Mouse (Mus musculus): Measurements from ENCODE around the gene Nol7. TPM values are rescaled to one million over a fixed set of nuclear protein-coding genes. Genes with fewer than 3 reads are reported as not detected.

Gene Nol7
- polyA plus RNA-seq, 1 experiment from 2014 or later, result 127 TPM

DNA sequence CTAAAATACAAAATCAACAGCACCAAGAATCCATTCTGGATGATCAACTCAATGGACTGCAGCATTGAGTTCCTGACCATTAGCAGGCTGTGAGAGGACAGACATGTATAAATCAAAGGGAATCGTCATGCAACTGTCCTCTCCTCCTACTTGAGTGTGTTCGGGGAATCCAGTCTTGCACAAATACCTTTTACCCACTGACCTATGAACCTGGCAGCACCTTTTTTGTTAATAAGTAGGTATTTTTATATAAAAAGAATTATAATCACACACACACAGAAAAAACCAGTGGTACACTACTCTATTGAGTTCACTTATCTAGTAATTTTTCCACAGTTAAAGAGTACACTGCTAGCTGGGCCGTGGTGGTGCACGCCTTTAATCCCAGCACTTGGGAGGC is 45.5 kb downstream of the Nol7 start:
- Histone ChIP-seq H3K4me3 (ENCODE audit: low read depth, low read length) (no peak overlapping the region), H3K27ac (ENCODE audit: low read depth, low read length) (no peak overlapping the region), H3K4me2 (replicated peaks; ENCODE audit: low read depth) (no peak overlapping the region), H3K36me3 (ENCODE audit: control insufficient read depth, insufficient read depth) (no peaks in the 10 kb centered on the region), H3K27me3 (replicated peaks; ENCODE audit: control insufficient read depth, insufficient read depth, low read length) (no peaks in the 10 kb centered on the region), H3K9ac (ENCODE audit: low read depth, low read length) (no peak overlapping the region), H3K9me3 (ENCODE audit: control insufficient read depth) (no peaks in the 10 kb centered on the region), H3K4me1 (replicated peaks; ENCODE audit: control insufficient read depth, insufficient read depth, low read length) (0 out of 2 replicates have a peak, but pooled peaks cover 12% of the 10 kb centered on the region)
- TF ChIP-seq CTCF (IDR thresholded peaks at IDR 0.05; ENCODE audit: low read depth), result no peak
- ATAC-seq, result no peak
- WGBS, result 90% methylated on average over 4 of the region's 4 CpGs

DNA sequence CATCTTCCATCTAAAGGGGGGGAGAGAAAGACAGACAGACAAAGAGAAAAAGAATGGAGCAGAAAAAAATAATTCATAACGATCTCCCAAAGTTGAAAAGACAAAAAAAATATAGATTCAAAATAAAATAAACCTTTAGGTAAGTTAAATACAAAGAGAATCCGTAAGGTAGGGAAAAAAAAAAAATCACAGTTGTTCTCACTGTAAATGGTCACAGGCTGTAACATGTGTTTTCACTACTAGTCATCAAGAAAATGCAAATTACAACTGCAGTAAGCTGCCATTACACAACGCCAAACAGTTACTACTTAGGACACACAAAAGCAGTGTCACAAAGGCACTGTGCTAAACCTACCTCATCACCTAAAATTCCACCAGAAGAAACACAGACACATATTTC is 46.5 kb downstream of the Nol7 start:
- H3K36me3 ChIP-seq (ENCODE audit: control insufficient read depth, insufficient read depth), result no peaks in the 10 kb centered on the region

DNA sequence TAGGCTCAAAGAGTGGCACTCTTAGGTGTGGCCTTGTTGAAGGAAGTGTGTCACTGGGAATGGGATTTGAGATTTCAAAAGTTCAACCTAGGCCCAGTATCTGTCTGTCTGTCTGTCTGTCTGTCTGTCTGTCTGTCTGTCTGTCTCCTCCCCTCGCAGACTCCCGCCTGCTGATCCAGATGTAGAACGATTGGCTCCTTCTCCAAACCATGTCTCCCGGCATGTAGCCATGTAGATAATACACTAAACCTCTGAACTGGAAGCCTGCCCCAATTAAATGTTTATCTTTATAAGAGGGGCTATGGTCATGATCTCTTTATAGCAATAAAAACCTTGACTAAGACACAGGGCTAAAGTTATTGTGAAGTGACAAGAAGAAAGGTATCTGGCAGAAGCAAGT is 47.6 kb downstream of the Nol7 start:
- no peaks in the 10 kb centered on the region for H3K9me3 ChIP-seq (ENCODE audit: control insufficient read depth)
- H3K4me2 ChIP-seq (replicated peaks; ENCODE audit: low read depth), result no peak overlapping the region
- TF ChIP-seq CTCF (IDR thresholded peaks at IDR 0.05; ENCODE audit: low read depth), result no peak
- H3K9ac ChIP-seq (ENCODE audit: low read depth, low read length), result no peak overlapping the region
- ATAC-seq, result no peak
- WGBS, result 81% methylated on average over 4 of the region's 4 CpGs
- H3K27ac ChIP-seq (ENCODE audit: low read depth, low read length), result no peak overlapping the region
- 0 out of 2 replicates have a peak, but pooled peaks cover 7% of the 10 kb centered on the region for H3K4me1 ChIP-seq (replicated peaks; ENCODE audit: control insufficient read depth, insufficient read depth, low read length)
- H3K36me3 ChIP-seq (ENCODE audit: control insufficient read depth, insufficient read depth), result no peaks in the 10 kb centered on the region
- H3K27me3 ChIP-seq (replicated peaks; ENCODE audit: control insufficient read depth, insufficient read depth, low read length), result no peaks in the 10 kb centered on the region
- no peak overlapping the region for H3K4me3 ChIP-seq (ENCODE audit: low read depth, low read length)

More for the DNA sequence above, 46.5 kb downstream of the Nol7 start:
- H3K4me1 ChIP-seq (replicated peaks; ENCODE audit: control insufficient read depth, insufficient read depth, low read length), result 0 out of 2 replicates have a peak, but pooled peaks cover 7% of the 10 kb centered on the region
- H3K27ac ChIP-seq (ENCODE audit: low read depth, low read length), result no peak overlapping the region
- H3K4me2 ChIP-seq (replicated peaks; ENCODE audit: low read depth), result no peak overlapping the region
- H3K4me3 ChIP-seq (ENCODE audit: low read depth, low read length), result no peak overlapping the region
- 90% methylated on average over 3 of the region's 3 CpGs for WGBS
- ATAC-seq, result no peak
- no peak overlapping the region for H3K9ac ChIP-seq (ENCODE audit: low read depth, low read length)
- TF ChIP-seq CTCF (IDR thresholded peaks at IDR 0.05; ENCODE audit: low read depth), result no peak
- no peaks in the 10 kb centered on the region for H3K9me3 ChIP-seq (ENCODE audit: control insufficient read depth)
- no peaks in the 10 kb centered on the region for H3K27me3 ChIP-seq (replicated peaks; ENCODE audit: control insufficient read depth, insufficient read depth, low read length)

DNA sequence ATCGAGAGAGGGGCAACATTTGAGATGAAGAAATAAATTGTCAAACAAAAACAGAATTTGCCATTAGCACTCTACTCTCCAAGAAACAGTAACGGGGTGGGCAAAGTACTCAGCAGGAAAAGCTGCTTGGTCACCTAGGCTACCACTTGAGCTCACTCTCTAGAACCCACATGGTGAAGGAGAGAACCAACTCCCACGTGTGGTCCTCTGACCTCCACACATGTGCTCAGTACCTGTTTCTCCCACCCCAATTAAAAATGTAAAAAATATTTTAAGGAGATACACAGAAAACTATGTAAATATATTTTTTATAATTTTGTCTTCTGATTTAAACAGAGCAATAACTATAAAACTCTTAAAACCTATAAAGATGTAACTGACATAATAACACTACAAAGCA is 49.5 kb downstream of the Nol7 start:
- Histone ChIP-seq H3K27ac (ENCODE audit: low read depth, low read length) (no peak overlapping the region), H3K4me1 (replicated peaks; ENCODE audit: control insufficient read depth, insufficient read depth, low read length) (0 out of 2 replicates have a peak, but pooled peaks cover 7% of the 10 kb centered on the region), H3K4me2 (replicated peaks; ENCODE audit: low read depth) (no peak overlapping the region), H3K4me3 (ENCODE audit: low read depth, low read length) (no peak overlapping the region), H3K36me3 (ENCODE audit: control insufficient read depth, insufficient read depth) (no peaks in the 10 kb centered on the region), H3K27me3 (replicated peaks; ENCODE audit: control insufficient read depth, insufficient read depth, low read length) (no peaks in the 10 kb centered on the region), H3K9ac (ENCODE audit: low read depth, low read length) (no peak overlapping the region), H3K9me3 (ENCODE audit: control insufficient read depth) (no peaks in the 10 kb centered on the region)
- ATAC-seq, result no peak
- no peak for TF ChIP-seq CTCF (IDR thresholded peaks at IDR 0.05; ENCODE audit: low read depth)
- WGBS, result 75% methylated on average over 3 of the region's 3 CpGs

DNA sequence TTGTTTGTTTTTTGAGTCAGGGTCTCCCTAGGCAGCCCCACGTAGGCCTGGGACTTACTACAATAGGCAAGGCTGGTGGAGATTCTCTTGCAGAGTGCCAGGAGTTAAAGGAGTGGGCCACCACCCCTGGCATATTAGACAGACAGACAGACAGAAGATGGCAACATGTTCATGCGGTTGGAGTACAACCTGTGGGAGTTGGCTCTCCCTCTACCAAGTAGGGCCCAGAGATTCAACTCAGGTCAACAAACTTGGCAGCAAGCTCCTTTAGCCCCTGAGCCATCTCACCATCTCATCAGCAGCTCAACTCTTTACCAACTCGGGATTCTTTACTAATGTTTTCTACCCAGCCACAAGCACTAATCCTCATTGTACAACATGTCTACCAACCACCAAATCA is 52.5 kb downstream of the Nol7 start:
- Histone ChIP-seq H3K4me1 (replicated peaks; ENCODE audit: control insufficient read depth, insufficient read depth, low read length) (0 out of 2 replicates have a peak, but pooled peaks cover 6% of the 10 kb centered on the region), H3K4me2 (replicated peaks; ENCODE audit: low read depth) (no peak overlapping the region), H3K36me3 (ENCODE audit: control insufficient read depth, insufficient read depth) (no peaks in the 10 kb centered on the region), H3K9me3 (ENCODE audit: control insufficient read depth) (no peaks in the 10 kb centered on the region), H3K27ac (ENCODE audit: low read depth, low read length) (no peak overlapping the region), H3K27me3 (replicated peaks; ENCODE audit: control insufficient read depth, insufficient read depth, low read length) (no peaks in the 10 kb centered on the region), H3K4me3 (ENCODE audit: low read depth, low read length) (no peak overlapping the region), H3K9ac (ENCODE audit: low read depth, low read length) (no peak overlapping the region)
- 78% methylated on average over 3 of the region's 3 CpGs for WGBS
- ATAC-seq, result no peak
- no peak for TF ChIP-seq CTCF (IDR thresholded peaks at IDR 0.05; ENCODE audit: low read depth)

DNA sequence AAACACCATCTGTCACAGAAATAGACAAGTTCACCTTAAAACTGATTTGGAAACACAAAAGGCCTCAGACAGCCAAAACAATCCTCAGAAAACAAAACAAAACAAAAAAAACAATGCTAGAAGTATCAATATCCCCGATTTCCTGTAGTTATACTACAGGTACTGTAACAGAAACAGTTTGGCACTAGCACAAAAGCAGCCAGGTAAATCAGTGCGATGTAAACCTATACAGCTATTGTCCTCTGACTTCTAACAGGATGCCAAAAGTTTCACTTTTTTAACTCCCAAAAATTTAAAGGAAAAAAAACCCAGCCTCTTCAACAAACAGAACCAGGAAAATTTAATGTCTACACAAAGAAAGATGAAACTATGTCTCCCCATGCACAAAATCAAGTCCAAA is 54.0 kb downstream of the Nol7 start:
- H3K9ac ChIP-seq (ENCODE audit: low read depth, low read length), result no peak overlapping the region
- no peak overlapping the region for H3K4me3 ChIP-seq (ENCODE audit: low read depth, low read length)
- H3K4me1 ChIP-seq (replicated peaks; ENCODE audit: control insufficient read depth, insufficient read depth, low read length), result 0 out of 2 replicates have a peak, but pooled peaks cover 6% of the 10 kb centered on the region
- H3K4me2 ChIP-seq (replicated peaks; ENCODE audit: low read depth), result no peak overlapping the region
- WGBS, result 87% methylated on average over 2 of the region's 2 CpGs
- no peaks in the 10 kb centered on the region for H3K27me3 ChIP-seq (replicated peaks; ENCODE audit: control insufficient read depth, insufficient read depth, low read length)
- H3K36me3 ChIP-seq (ENCODE audit: control insufficient read depth, insufficient read depth), result no peaks in the 10 kb centered on the region
- no peak for ATAC-seq
- TF ChIP-seq CTCF (IDR thresholded peaks at IDR 0.05; ENCODE audit: low read depth), result no peak
- no peak overlapping the region for H3K27ac ChIP-seq (ENCODE audit: low read depth, low read length)
- H3K9me3 ChIP-seq (ENCODE audit: control insufficient read depth), result no peaks in the 10 kb centered on the region

Measured in intestine, postnatal 0 days (tissue).